Mouse (Mus musculus): ENCODE measurements at regions not wholly inside any gene's neighbourhood (a gene's known extent, or its start where the extent isn't known, plus 50 kb on each side); places are given as distances from the start of the nearest gene placed in this dataset.

DNA sequence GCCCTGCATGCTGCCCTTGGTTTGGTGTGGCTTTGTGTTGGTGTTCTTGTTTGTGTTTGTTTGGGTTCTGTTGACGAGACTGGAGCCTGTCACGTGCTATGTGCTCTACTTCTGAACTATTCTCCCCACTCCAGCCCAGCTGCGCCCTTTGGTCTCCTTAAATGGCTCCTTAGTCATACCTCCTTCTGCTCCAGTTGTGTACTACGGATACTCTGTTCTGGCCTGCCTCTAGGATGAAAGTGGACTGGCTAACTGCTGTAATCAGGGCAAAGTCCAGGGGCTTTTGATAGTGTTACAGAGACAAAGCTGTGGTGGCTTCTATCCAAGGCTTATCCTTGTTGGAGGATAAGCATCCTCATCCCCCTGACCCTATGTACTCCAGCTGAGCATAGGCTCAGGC, 92.0 kb downstream of the Ddx3x start:
- TF ChIP-seq POLR2A (IDR thresholded peaks at IDR 0.05; ENCODE audit: borderline replicate concordance, low read depth, low read length) (no peak), CTCF (IDR thresholded peaks at IDR 0.05; ENCODE audit: low read depth, low read length) (no peak)

Data from bone marrow macrophage, adult 2 months (primary cell).